Mouse (Mus musculus) NIH3T3 (cell line): ENCODE measurements around the gene Alpl.

Experiments
- DNase-seq: peaks from one replicate; pipeline ENCODE4 v3.0.0-alpha.2; 2012; ENCODE audit warnings: low read depth

Gene Alpl

DNA sequence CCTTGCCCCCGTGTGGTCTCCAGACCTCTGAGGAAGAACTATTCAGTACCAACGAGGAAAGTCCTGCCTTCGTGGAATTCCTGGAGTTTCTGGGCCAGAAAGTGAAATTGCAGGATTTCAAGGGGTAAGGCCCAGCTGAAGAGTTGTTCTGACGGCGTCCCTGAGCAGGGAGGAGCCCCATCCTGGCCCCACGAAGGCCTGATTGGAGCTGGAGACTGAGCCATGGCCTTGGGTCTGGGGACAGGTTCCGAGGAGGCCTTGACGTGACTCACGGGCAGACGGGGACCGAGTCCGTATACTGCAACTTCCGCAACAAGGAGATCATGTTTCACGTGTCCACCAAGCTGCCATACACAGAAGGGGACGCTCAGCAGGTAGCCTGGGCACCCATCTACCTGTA lies 78.5 kb downstream of the Alpl start:
- DNase-seq: no peak

GRCm38 (mm10) chr4:137717005-137717404 lies 79.2 kb downstream of the Alpl start:
- no peak for DNase-seq

DNA sequence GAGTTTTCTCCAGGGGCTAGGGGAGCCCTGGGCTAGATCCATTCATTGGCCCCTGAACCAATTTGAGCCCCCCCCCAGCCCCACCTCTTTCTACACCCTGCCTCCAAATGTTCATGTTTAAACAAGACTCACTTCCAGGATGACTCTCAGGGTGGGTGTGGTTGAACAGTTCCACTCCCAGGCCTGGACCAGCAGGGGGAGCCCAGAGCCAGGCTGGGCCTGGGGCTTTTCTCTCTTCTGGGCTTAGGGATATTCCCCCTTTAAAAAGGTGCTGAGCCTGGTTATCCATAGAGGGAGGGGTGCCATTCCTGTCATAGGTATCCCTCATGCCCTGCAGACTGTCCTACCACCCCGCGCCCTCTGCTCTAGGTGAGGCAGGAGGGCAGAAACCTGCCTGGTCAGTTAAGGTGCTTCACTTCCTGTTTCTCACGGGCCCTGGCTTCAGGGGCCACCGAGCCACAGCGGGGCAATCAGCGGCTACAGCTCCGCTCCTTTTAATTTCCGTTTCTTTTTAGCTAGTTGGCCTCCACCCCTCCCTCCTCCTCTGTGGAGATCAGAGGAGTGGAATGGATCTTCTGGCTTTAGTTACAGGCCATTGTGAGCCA lies 82.1 kb downstream of the Alpl start:
- DNase-seq: peak; percentile 37

DNA sequence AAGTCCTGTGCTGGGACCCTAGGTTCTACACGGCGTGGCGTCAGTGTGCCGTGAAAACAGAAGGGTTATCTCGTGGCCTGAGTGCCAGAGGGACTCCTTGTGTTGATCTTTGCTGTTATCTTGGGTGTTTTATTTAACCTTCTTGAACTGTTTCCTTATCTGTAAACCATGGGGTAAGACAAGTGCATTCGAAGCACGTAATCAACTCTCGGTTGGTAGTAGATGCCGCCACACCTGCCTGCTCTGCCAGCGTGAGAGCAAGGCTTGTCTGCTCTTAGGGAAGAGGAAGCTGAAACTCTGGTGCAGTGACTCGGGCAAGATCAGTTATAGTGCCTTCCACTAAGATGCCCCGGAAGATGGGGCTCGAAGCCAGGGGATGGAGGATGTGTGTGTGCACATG lies 83.2 kb downstream of the Alpl start:
- no peak for DNase-seq

GRCm38 (mm10) chr4:137707216-137707990 lies 88.8 kb downstream of the Alpl start:
- DNase-seq: peak; percentile 92

GRCm38 (mm10) chr4:137706510-137706909 lies 89.7 kb downstream of the Alpl start:
- no peak for DNase-seq

DNA sequence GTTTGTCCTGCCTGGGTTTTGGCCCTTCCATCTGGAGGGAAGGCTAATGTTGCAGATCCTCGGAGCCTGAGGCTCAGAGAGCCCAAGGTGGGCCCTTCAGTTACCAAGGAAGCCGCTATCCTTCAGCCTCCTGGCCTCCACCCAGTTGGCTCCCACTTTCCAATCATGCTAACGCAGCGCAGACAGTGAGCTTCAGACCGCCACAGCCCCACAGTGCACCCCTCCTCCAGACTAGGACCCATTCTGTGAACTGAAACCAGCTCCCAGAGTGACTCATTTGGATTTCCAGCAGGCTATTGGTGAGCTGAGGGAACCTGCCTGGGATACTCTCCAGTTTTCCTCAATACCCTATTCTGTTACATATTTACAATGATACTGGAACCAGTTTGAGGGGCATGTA lies 90.8 kb downstream of the Alpl start:
- DNase-seq: peak; percentile 31

DNA sequence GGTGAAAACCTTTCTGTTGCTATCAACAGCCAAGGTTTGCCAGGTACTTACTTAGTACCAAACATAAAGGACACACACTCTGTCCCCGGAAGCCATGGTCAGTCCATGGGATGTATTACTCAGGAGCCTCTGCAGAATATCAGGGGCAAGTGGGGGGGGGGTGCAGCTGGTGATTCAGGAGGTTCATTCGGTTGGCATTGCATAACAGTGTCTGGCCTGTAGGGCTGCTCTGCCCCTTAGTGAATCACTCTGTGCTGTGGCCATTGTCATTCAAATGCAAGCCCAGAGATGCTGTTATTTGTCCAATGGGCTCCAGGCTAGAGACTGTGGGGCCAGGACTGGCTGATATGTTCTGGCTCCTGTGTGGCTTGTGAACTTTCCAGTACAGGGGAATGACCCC lies 91.6 kb downstream of the Alpl start:
- peak; percentile 42 for DNase-seq

DNA sequence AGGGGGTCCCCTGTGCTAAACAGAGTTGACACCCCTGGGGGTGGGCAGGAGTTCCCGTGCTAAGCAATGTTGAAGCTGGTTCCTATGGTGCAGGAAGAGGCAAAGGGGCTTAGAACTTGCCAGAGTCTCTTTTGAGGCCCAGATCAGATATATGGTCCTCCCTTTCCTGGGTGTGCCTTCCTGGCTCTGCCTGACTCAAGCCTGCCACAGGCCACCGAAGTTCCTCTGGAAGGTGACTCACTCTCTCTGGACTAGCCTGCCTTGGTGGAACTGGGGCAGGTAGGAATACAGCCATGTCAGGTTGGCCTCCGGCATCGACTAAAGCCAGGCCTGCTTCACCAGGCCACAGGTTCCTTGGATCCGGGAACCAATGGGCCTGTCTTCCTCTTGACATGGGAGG lies 93.1 kb downstream of the Alpl start:
- DNase-seq: no peak

GRCm38 (mm10) chr4:137700960-137701359 lies 95.2 kb downstream of the Alpl start:
- no peak for DNase-seq

GRCm38 (mm10) chr4:137699264-137700211 lies 96.6 kb downstream of the Alpl start:
- DNase-seq: no peak

DNA sequence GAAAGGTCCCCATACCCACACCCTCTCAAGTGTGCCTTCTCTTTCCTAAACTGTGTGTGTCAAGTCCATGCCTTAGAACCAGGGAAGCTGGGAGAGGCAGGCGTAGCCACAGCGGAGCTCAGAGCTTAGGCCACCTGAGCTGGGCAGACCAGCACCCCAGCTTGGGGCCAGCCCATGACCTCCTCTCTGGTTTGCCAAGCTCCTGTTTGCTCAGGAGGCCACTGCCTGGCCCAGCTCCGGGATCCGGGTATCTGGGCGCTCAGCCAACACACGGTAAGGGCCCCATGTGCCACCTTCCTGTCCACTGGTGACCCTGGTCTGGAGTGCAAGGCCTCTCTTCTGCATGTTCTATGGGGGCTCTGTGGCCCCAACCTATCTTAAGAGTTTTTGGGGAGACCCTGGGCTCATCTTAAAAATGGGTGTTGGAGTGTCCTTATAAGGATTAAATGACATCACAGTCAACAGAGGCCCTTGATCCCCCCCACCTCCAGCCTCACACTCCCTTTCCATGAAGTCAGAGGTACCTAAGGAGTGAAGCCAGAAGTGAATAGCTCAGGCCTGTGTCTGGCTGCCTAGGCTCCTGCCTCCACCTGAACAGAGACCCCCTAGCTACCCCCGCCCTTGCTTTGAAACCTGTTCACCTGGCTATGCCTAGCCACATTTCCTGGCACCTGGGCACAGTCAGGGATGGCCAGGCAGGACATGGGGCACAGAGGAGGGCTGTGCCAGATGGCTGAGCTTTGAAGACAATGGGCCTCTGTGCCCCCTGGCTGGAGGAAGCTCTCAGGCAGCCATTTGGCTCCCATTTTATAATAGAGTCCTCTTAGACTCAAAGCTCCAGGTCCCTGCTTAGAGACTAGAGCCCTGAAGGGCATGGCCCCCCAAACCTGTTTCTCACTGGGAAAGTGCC lies 97.9 kb downstream of the Alpl start:
- DNase-seq: no peak

DNA sequence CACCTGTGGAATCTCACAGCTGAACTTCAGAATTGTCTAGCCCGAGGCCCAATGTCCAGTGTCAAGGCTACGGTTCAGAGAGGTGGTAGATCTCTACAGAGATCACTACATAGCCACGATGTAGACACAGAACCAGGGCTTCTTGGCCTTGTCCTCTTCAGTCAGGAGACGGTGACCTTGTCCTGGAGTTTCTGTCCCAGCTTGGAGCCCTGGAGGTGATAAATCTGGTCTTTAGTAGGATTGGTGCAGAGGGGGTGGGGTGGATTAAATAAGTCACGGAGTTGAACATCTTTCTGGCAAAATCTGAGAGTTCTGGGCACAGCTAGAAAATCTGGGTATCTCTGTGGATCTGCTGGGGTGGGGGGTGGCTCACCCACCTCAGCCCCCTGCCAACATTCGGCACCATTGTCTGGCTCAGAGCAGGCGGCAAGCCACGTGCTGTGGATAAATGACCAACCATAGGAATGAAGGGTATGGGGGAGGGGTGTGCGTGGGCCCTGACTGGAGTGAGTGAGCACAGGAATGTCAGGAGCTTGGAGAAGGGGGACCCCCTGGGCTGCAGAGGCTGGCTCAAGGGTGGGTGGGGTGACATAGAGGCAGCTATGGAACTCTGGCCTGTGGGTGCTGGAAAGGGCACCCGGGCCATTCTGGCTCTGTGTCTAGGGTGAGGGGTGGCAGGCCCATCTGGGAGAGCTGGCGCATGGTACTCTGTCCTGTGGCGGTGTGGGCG lies 98.9 kb downstream of the Alpl start:
- peak; percentile 12 for DNase-seq

DNA sequence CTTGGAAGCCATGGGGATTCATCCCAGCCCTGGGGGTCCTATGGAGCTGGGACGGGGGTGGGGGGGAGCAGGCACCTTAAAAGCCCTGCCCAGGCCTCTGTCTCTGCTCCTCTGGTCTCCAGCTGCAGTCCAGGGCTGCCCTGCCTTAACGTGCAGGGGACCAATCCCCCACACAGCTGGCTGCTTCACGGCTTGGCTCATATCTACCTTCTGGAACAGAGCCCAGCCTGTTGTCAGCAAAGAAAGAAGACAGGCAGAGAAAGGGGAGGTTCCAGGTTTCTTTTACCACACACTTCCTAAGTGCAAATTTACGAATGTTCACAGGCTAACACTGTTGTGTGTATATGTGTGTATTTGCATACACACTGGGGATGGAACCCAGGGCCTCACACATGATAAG lies 100.3 kb downstream of the Alpl start:
- peak; percentile 38 for DNase-seq

GRCm38 (mm10) chr4:137695300-137695699 lies 100.9 kb downstream of the Alpl start:
- no peak for DNase-seq

- DNase-seq: no peak
Observed at GRCm38 (mm10) chr4:137692107-137692902, 103.9 kb downstream of the Alpl start.
